Mouse (Mus musculus): ENCODE measurements around the gene Kcna6.

GRCm38 (mm10) chr6:126764563-126765091 is 24.2 kb upstream of the Kcna6 start:
- TF ChIP-seq CTCF (IDR thresholded peaks at IDR 0.05; ENCODE audit: borderline replicate concordance, control insufficient read depth, extremely low read depth, insufficient read depth, low read length, poor library complexity) (no peak), POLR2A (IDR thresholded peaks at IDR 0.05; ENCODE audit: control insufficient read depth, extremely low read depth, insufficient read depth, low read length, poor library complexity) (no peak)

Measured in thymus, adult 2 months (tissue).